In the genomic region with DNA sequence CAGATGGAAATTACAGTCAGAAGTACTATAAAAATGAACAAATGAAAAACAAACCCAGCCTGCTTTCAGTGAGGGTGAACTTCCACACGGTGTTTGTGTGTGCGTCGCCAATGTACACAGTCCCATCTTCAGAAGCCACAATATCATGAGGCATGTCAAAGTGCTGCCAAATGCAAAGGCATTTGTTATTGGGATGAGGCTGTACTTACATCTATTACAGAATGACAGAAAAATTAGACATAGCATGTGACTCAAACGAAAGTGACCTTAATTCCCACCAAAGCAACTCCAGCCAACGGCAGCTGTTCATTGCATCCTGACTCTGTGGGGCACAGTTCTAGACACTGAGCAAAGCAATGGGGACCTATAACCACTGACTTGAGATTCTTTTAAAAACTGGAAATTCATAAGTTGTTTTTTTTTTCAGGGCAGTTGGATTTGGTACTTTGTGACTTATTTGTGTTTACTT, we compare ENCODE assay signal across 11 mouse cellular contexts.
DNase-seq lines count a peak whose midpoint lies in the region; ATAC-seq lines count a peak whose summit lies in the region.
"Had no signal": no experiment of that assay in that cellular context is flagged by ENCODE, and none has a peak within 500 bp of the region (broad histone marks: within the 10 kb centered on the region; RNA-seq: fewer than 3 reads in every experiment).

No protein-coding gene starts in this region.

- H3K27me3 ChIP-seq in embryonic facial prominence, embryonic 14.5 days (replicated peaks; ENCODE audit: control insufficient read depth, insufficient read depth, low read length) = no peaks in the 10 kb centered on the region
- no peaks in the 10 kb centered on the region for H3K27me3 ChIP-seq in embryonic facial prominence, embryonic 10.5 days (replicated peaks; ENCODE audit: low read depth, poor library complexity, severe bottlenecking)
- H3K27me3 ChIP-seq in heart, embryonic 14.5 days (ENCODE audit: control insufficient read depth, insufficient read depth, low read length) = no peaks in the 10 kb centered on the region
- no peaks in the 10 kb centered on the region for H3K27me3 ChIP-seq in lung, embryonic 15.5 days
- H3K27me3 ChIP-seq: liver, embryonic 15.5 days had no signal

- no peak overlapping the region for H3K4me3 ChIP-seq in embryonic facial prominence, embryonic 14.5 days (ENCODE audit: low read depth, low read length)
- H3K4me3 ChIP-seq in embryonic facial prominence, embryonic 10.5 days = no peak overlapping the region
- H3K4me3 ChIP-seq in heart, embryonic 14.5 days (ENCODE audit: control insufficient read depth in 1 of 2, insufficient read depth in 1 of 2, low read depth in 1 of 2, low read length in 2 of 2) = no peak overlapping the region
- H3K4me3 ChIP-seq in lung, embryonic 15.5 days = no peak overlapping the region
- H3K4me3 ChIP-seq: liver, embryonic 15.5 days had no signal

- no peak overlapping the region for H3K9ac ChIP-seq in embryonic facial prominence, embryonic 14.5 days (ENCODE audit: low read depth, low read length)
- no peak overlapping the region for H3K9ac ChIP-seq in heart, embryonic 14.5 days (ENCODE audit: low read length)
- H3K9ac ChIP-seq in lung, embryonic 15.5 days = no peak overlapping the region
- H3K9ac ChIP-seq: liver, embryonic 15.5 days had no signal

- H3K9me3 ChIP-seq in embryonic facial prominence, embryonic 14.5 days (ENCODE audit: control insufficient read depth, low read length) = no peaks in the 10 kb centered on the region
- no peaks in the 10 kb centered on the region for H3K9me3 ChIP-seq in embryonic facial prominence, embryonic 10.5 days
- no peaks in the 10 kb centered on the region for H3K9me3 ChIP-seq in heart, embryonic 14.5 days (ENCODE audit: control insufficient read depth, low read length)
- no peaks in the 10 kb centered on the region for H3K9me3 ChIP-seq in lung, embryonic 15.5 days
- H3K9me3 ChIP-seq: liver, embryonic 15.5 days had no signal

- WGBS in embryonic facial prominence, embryonic 14.5 days = 68% methylated on average over 5 of the region's 5 CpGs
- WGBS in embryonic facial prominence, embryonic 10.5 days = 92% methylated on average over 5 of the region's 5 CpGs
- 78% methylated on average over 5 of the region's 5 CpGs for WGBS in heart, embryonic 14.5 days
- WGBS in lung, embryonic 15.5 days = 50% methylated on average over 5 of the region's 5 CpGs

- H3K4me2 ChIP-seq in embryonic facial prominence, embryonic 14.5 days (ENCODE audit: low read depth, low read length) = no peak overlapping the region
- H3K4me2 ChIP-seq in heart, embryonic 14.5 days (ENCODE audit: low read length) = 0 out of 2 replicates have a peak overlapping the region, but pooled peaks have one; percentile 22
- H3K4me2 ChIP-seq in lung, embryonic 15.5 days = no peak overlapping the region
- H3K4me2 ChIP-seq: liver, embryonic 15.5 days; midbrain, embryonic 11.5 days had no signal

- peak overlapping the region; percentile 67 for H3K27ac ChIP-seq in embryonic facial prominence, embryonic 14.5 days (replicated peaks; ENCODE audit: low read depth, low read length)
- no peak overlapping the region for H3K27ac ChIP-seq in embryonic facial prominence, embryonic 10.5 days (replicated peaks)
- peak overlapping the region; percentile 24 to 75 for H3K27ac ChIP-seq in heart, embryonic 14.5 days (replicated peaks in 1 of 2; ENCODE audit: control insufficient read depth in 1 of 2, insufficient read depth in 1 of 2, low read depth in 2 of 2, low read length in 2 of 2)
- H3K27ac ChIP-seq in lung, embryonic 15.5 days = peak overlapping the region; percentile 45
- H3K27ac ChIP-seq: liver, embryonic 15.5 days had no signal

- peaks cover 10% of the 10 kb centered on the region for H3K36me3 ChIP-seq in embryonic facial prominence, embryonic 14.5 days (ENCODE audit: control insufficient read depth, insufficient read depth, low read length)
- no peaks in the 10 kb centered on the region for H3K36me3 ChIP-seq in embryonic facial prominence, embryonic 10.5 days (replicated peaks)
- H3K36me3 ChIP-seq in heart, embryonic 14.5 days (ENCODE audit: control insufficient read depth, insufficient read depth, low read length) = peaks cover 88% of the 10 kb centered on the region
- no peaks in the 10 kb centered on the region for H3K36me3 ChIP-seq in lung, embryonic 15.5 days
- H3K36me3 ChIP-seq: liver, embryonic 15.5 days had no signal

- intact Hi-C loops in heart, postnatal 14 days (cut with DNase I) = no loop called here

- H3K4me1 ChIP-seq in embryonic facial prominence, embryonic 14.5 days (ENCODE audit: control insufficient read depth, insufficient read depth, low read length) = peaks cover 7% of the 10 kb centered on the region; the same call in 1 of the 2 replicates
- no peaks in the 10 kb centered on the region for H3K4me1 ChIP-seq in embryonic facial prominence, embryonic 10.5 days
- H3K4me1 ChIP-seq in heart, embryonic 14.5 days (ENCODE audit: control insufficient read depth in 2 of 2, insufficient read depth in 2 of 2, low read length in 2 of 2) = peaks cover 2 to 14% of the 10 kb centered on the region in 2 experiments; a peak in 3 of 4 replicates
- peaks cover 9% of the 10 kb centered on the region; the same call in 1 of the 2 replicates for H3K4me1 ChIP-seq in lung, embryonic 15.5 days
- H3K4me1 ChIP-seq: liver, embryonic 15.5 days had no signal

- ATAC-seq in embryonic facial prominence, embryonic 14.5 days (ENCODE audit: low read depth) = no peak
- ATAC-seq in heart, embryonic 14.5 days (ENCODE audit: insufficient number of reproducible peaks, insufficient read depth, low FRiP score, low read depth) = no peak
- peak; percentile 64; the same call in 1 of the 2 replicates for ATAC-seq in lung, embryonic 15.5 days (ENCODE audit: borderline replicate concordance, extremely low read depth, low FRiP score, low TSS enrichment)

- DNase-seq in embryonic facial prominence, embryonic 14.5 days (ENCODE audit: low spot score) = no peak
- DNase-seq in embryonic facial prominence, embryonic 10.5 days (ENCODE audit: low spot score) = no peak
- no peak for DNase-seq in heart, postnatal 14 days
- no peak for DNase-seq in lung, postnatal 25 days (ENCODE audit: low spot score)
- DNase-seq in lung, postnatal 14 days = peak; percentile 4
- no peak for DNase-seq in neural tube, embryonic 10.5 days (ENCODE audit: extremely low spot score, low spot score)
- DNase-seq: adrenal gland, adult 2 months had no signal
